Mouse (Mus musculus): ENCODE results near the gene Txnrd3. TPM values are rescaled to one million over a fixed set of nuclear protein-coding genes. Genes with fewer than 3 reads are reported as not detected.

Txnrd3 gene
- polyA plus RNA-seq, 1 experiment from 2014 or later, result 15.4 TPM

DNA sequence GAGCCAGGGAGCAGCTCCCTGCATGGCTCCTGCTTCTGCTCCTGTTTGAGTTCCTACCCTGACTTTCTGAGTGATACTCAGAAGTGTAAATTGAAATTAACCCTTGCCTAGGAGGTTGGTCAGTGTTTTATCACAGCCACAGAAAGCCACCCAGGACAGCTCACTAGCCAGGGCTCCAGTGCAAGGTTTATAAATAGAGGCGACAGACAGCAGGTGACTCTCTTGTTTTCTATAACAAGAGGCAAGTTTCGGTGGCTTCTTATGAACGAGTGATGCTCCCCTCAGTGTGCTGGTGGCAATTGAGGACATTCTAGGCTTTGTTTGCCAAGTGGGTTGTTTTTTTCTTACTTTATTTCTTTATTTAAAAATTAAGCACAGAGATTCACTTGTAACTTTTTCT is 23.2 kb downstream of the Txnrd3 start:
- no peak overlapping the region for H3K4me3 ChIP-seq (ENCODE audit: control insufficient read depth in 1 of 2, insufficient read depth in 1 of 2, low read depth in 1 of 2, low read length in 2 of 2)
- no peak for ATAC-seq (ENCODE audit: insufficient number of reproducible peaks, insufficient read depth, low FRiP score, low read depth)
- WGBS, result 59% methylated on average over 3 of the region's 3 CpGs
- H3K9ac ChIP-seq (ENCODE audit: low read length), result no peak overlapping the region
- H3K27ac ChIP-seq (replicated peaks in 1 of 2; ENCODE audit: control insufficient read depth in 1 of 2, insufficient read depth in 1 of 2, low read depth in 2 of 2, low read length in 2 of 2), result no peak overlapping the region
- peaks cover 16% of the 10 kb centered on the region; the same call in 1 of the 2 replicates for H3K36me3 ChIP-seq (ENCODE audit: control insufficient read depth, insufficient read depth, low read length)
- no peaks in the 10 kb centered on the region for H3K9me3 ChIP-seq (ENCODE audit: control insufficient read depth, low read length)
- no peaks in the 10 kb centered on the region for H3K27me3 ChIP-seq (ENCODE audit: control insufficient read depth, insufficient read depth, low read length)
- peaks cover 6 to 9% of the 10 kb centered on the region in 2 experiments; a peak in 2 of 4 replicates for H3K4me1 ChIP-seq (ENCODE audit: control insufficient read depth in 2 of 2, insufficient read depth in 2 of 2, low read length in 2 of 2)
- no peak overlapping the region for H3K4me2 ChIP-seq (ENCODE audit: low read length)

DNA sequence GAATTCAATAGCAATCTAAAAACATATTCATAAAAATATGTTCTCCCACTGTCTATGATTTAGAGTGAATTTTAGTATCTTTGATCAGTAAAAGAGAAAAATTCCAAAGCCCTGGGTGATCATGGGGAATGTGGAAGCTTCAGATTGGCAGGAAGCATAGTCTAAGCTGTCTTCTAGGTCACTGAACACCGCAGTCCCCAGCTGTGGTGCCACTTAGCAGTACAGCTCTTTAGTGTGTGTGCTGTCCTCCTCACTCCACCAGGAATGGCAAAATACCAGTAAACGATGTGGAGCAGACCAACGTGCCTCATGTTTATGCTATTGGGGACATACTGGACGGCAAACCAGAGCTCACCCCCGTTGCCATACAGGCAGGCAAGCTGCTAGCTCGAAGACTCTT is 25.8 kb downstream of the Txnrd3 start:
- Histone ChIP-seq H3K9ac (ENCODE audit: low read length) (no peak overlapping the region), H3K27me3 (ENCODE audit: control insufficient read depth, insufficient read depth, low read length) (no peaks in the 10 kb centered on the region), H3K4me2 (ENCODE audit: low read length) (no peak overlapping the region), H3K4me3 (ENCODE audit: control insufficient read depth in 1 of 2, insufficient read depth in 1 of 2, low read depth in 1 of 2, low read length in 2 of 2) (no peak overlapping the region), H3K4me1 (ENCODE audit: control insufficient read depth in 2 of 2, insufficient read depth in 2 of 2, low read length in 2 of 2) (peaks cover 6 to 9% of the 10 kb centered on the region in 2 experiments; a peak in 2 of 4 replicates), H3K9me3 (ENCODE audit: control insufficient read depth, low read length) (no peaks in the 10 kb centered on the region), H3K36me3 (ENCODE audit: control insufficient read depth, insufficient read depth, low read length) (peaks cover 14% of the 10 kb centered on the region), H3K27ac (replicated peaks in 1 of 2; ENCODE audit: control insufficient read depth in 1 of 2, insufficient read depth in 1 of 2, low read depth in 2 of 2, low read length in 2 of 2) (no peak overlapping the region)
- 92% methylated on average over 6 of the region's 6 CpGs for WGBS
- no peak for ATAC-seq (ENCODE audit: insufficient number of reproducible peaks, insufficient read depth, low FRiP score, low read depth)

GRCm38 (mm10) chr6:89671431-89671830 is 27.6 kb downstream of the Txnrd3 start:
- no peak overlapping the region for H3K4me3 ChIP-seq (ENCODE audit: control insufficient read depth in 1 of 2, insufficient read depth in 1 of 2, low read depth in 1 of 2, low read length in 2 of 2)
- peaks cover 0 to 6% of the 10 kb centered on the region in 2 experiments; a peak in 2 of 4 replicates for H3K4me1 ChIP-seq (ENCODE audit: control insufficient read depth in 2 of 2, insufficient read depth in 2 of 2, low read length in 2 of 2)
- no peaks in the 10 kb centered on the region for H3K27me3 ChIP-seq (ENCODE audit: control insufficient read depth, insufficient read depth, low read length)
- 78% methylated on average over 6 of the region's 6 CpGs for WGBS
- H3K9ac ChIP-seq (ENCODE audit: low read length), result no peak overlapping the region
- 0 out of 2 replicates have a peak, but pooled peaks cover 3% of the 10 kb centered on the region for H3K9me3 ChIP-seq (ENCODE audit: control insufficient read depth, low read length)
- H3K4me2 ChIP-seq (ENCODE audit: low read length), result no peak overlapping the region
- peaks cover 20% of the 10 kb centered on the region for H3K36me3 ChIP-seq (ENCODE audit: control insufficient read depth, insufficient read depth, low read length)
- H3K27ac ChIP-seq (replicated peaks in 1 of 2; ENCODE audit: control insufficient read depth in 1 of 2, insufficient read depth in 1 of 2, low read depth in 2 of 2, low read length in 2 of 2), result no peak overlapping the region
- ATAC-seq (ENCODE audit: insufficient number of reproducible peaks, insufficient read depth, low FRiP score, low read depth), result no peak

DNA sequence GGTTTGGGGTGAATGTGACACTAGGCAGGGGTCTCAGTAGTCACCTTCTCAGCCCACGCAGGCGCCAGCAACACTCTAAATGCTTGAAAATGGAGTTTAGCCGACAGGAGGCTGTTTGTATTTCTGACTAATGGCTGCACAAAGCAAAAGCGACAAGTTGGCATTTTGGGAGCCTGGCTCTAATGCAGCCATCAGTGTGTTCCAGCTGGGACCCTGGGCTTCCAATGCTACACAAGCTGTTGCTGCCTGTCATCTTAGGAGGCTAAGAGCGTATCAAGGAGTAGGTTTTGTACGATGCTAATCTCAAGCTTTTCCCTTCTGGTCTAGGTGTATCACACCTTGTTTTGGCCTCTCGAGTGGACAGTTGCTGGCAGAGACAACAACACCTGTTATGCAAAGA is 28.9 kb downstream of the Txnrd3 start:
- no peak for ATAC-seq (ENCODE audit: insufficient number of reproducible peaks, insufficient read depth, low FRiP score, low read depth)
- Histone ChIP-seq H3K4me3 (ENCODE audit: control insufficient read depth in 1 of 2, insufficient read depth in 1 of 2, low read depth in 1 of 2, low read length in 2 of 2) (no peak overlapping the region), H3K27ac (replicated peaks in 1 of 2; ENCODE audit: control insufficient read depth in 1 of 2, insufficient read depth in 1 of 2, low read depth in 2 of 2, low read length in 2 of 2) (no peak overlapping the region), H3K27me3 (ENCODE audit: control insufficient read depth, insufficient read depth, low read length) (no peaks in the 10 kb centered on the region), H3K9me3 (ENCODE audit: control insufficient read depth, low read length) (0 out of 2 replicates have a peak, but pooled peaks cover 3% of the 10 kb centered on the region), H3K36me3 (ENCODE audit: control insufficient read depth, insufficient read depth, low read length) (peaks cover 20% of the 10 kb centered on the region), H3K9ac (ENCODE audit: low read length) (no peak overlapping the region), H3K4me1 (ENCODE audit: control insufficient read depth in 2 of 2, insufficient read depth in 2 of 2, low read length in 2 of 2) (no peaks in the 10 kb centered on the region), H3K4me2 (ENCODE audit: low read length) (no peak overlapping the region)
- WGBS, result 81% methylated on average over 7 of the region's 7 CpGs

DNA sequence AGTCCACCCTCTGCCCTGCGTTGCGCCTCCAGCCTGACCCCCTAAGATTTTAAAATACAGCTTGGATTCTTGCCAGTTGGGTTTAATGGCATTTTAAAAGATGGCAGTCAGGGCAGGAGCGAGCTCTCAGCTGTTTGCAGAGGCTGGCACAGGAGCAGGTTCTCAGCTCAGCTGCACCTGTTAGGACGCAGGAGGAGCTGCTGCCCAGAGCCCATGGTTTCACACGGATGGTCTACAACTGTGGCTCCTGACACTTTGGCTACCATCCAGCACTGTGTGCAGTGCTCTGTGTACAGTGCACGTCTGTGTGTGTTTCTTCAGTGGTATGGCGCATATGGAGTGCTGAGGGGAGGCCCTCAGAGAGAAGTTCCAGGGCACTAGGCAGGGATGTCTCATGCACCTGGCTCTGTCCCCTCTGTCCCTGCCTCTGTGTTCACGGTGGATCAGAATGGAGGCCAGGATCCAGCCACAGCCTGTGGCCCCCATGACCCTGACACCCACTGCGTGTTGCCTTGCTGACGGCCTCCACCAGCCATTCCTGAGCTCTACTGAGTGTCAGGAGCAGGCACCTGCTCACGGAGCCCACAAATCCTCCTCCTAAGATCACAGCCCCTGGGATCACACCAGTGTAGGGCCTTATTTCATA is 29.5 kb downstream of the Txnrd3 start:
- no peak overlapping the region for H3K27ac ChIP-seq (replicated peaks in 1 of 2; ENCODE audit: control insufficient read depth in 1 of 2, insufficient read depth in 1 of 2, low read depth in 2 of 2, low read length in 2 of 2)
- peaks cover 20% of the 10 kb centered on the region for H3K36me3 ChIP-seq (ENCODE audit: control insufficient read depth, insufficient read depth, low read length)
- H3K9me3 ChIP-seq (ENCODE audit: control insufficient read depth, low read length), result 0 out of 2 replicates have a peak, but pooled peaks cover 3% of the 10 kb centered on the region
- H3K9ac ChIP-seq (ENCODE audit: low read length), result no peak overlapping the region
- ATAC-seq (ENCODE audit: insufficient number of reproducible peaks, insufficient read depth, low FRiP score, low read depth), result no peak
- 83% methylated on average over 11 of the region's 11 CpGs for WGBS
- no peaks in the 10 kb centered on the region for H3K4me1 ChIP-seq (ENCODE audit: control insufficient read depth in 2 of 2, insufficient read depth in 2 of 2, low read length in 2 of 2)
- no peak overlapping the region for H3K4me2 ChIP-seq (ENCODE audit: low read length)
- H3K27me3 ChIP-seq (ENCODE audit: control insufficient read depth, insufficient read depth, low read length), result no peaks in the 10 kb centered on the region
- no peak overlapping the region for H3K4me3 ChIP-seq (ENCODE audit: control insufficient read depth in 1 of 2, insufficient read depth in 1 of 2, low read depth in 1 of 2, low read length in 2 of 2)

- ATAC-seq (ENCODE audit: insufficient number of reproducible peaks, insufficient read depth, low FRiP score, low read depth), result no peak
These were observed 34.7 kb downstream of the Txnrd3 start for GRCm38 (mm10) chr6:89678522-89678921.

GRCm38 (mm10) chr6:89679291-89679835 is 35.6 kb downstream of the Txnrd3 start:
- Histone ChIP-seq H3K9ac (ENCODE audit: low read length) (no peak overlapping the region), H3K4me3 (ENCODE audit: control insufficient read depth in 1 of 2, insufficient read depth in 1 of 2, low read depth in 1 of 2, low read length in 2 of 2) (no peak overlapping the region), H3K27me3 (ENCODE audit: control insufficient read depth, insufficient read depth, low read length) (no peaks in the 10 kb centered on the region), H3K9me3 (ENCODE audit: control insufficient read depth, low read length) (0 out of 2 replicates have a peak, but pooled peaks cover 3% of the 10 kb centered on the region), H3K27ac (replicated peaks in 1 of 2; ENCODE audit: control insufficient read depth in 1 of 2, insufficient read depth in 1 of 2, low read depth in 2 of 2, low read length in 2 of 2) (no peak overlapping the region), H3K4me2 (ENCODE audit: low read length) (no peak overlapping the region), H3K36me3 (ENCODE audit: control insufficient read depth, insufficient read depth, low read length) (0 out of 2 replicates have a peak, but pooled peaks cover 6% of the 10 kb centered on the region), H3K4me1 (ENCODE audit: control insufficient read depth in 2 of 2, insufficient read depth in 2 of 2, low read length in 2 of 2) (no peaks in the 10 kb centered on the region)
- 19% methylated on average over 10 of the region's 10 CpGs for WGBS
- no peak for ATAC-seq (ENCODE audit: insufficient number of reproducible peaks, insufficient read depth, low FRiP score, low read depth)

More at GRCm38 (mm10) chr6:89678522-89678921, 34.7 kb downstream of the Txnrd3 start:
- no peak overlapping the region for H3K9ac ChIP-seq (ENCODE audit: low read length)
- no peak overlapping the region for H3K4me3 ChIP-seq (ENCODE audit: control insufficient read depth in 1 of 2, insufficient read depth in 1 of 2, low read depth in 1 of 2, low read length in 2 of 2)
- WGBS, result 69% methylated on average over 4 of the region's 4 CpGs
- peaks cover 13% of the 10 kb centered on the region; the same call in 1 of the 2 replicates for H3K36me3 ChIP-seq (ENCODE audit: control insufficient read depth, insufficient read depth, low read length)
- H3K9me3 ChIP-seq (ENCODE audit: control insufficient read depth, low read length), result 0 out of 2 replicates have a peak, but pooled peaks cover 3% of the 10 kb centered on the region
- no peaks in the 10 kb centered on the region for H3K27me3 ChIP-seq (ENCODE audit: control insufficient read depth, insufficient read depth, low read length)
- no peak overlapping the region for H3K4me2 ChIP-seq (ENCODE audit: low read length)
- H3K4me1 ChIP-seq (ENCODE audit: control insufficient read depth in 2 of 2, insufficient read depth in 2 of 2, low read length in 2 of 2), result no peaks in the 10 kb centered on the region
- H3K27ac ChIP-seq (replicated peaks in 1 of 2; ENCODE audit: control insufficient read depth in 1 of 2, insufficient read depth in 1 of 2, low read depth in 2 of 2, low read length in 2 of 2), result no peak overlapping the region

Measured in heart, embryonic 14.5 days (tissue).